Mouse (Mus musculus) MEL (cell line): Measurements from ENCODE around the gene Pcgf2. TPM values are rescaled to one million over a fixed set of nuclear protein-coding genes. Genes with fewer than 3 reads are reported as not detected.

ENCODE experiments used
- DNase-seq: peaks from one replicate; pipeline ENCODE4 v3.0.0; 2011; ENCODE audit warnings: low read depth, low spot score
- H3K27ac ChIP-seq: 2 replicates; pipeline ENCODE4 v1.5.1; 2012; ENCODE audit warnings: low read depth, mild to moderate bottlenecking, control low read depth, low read length, moderate library complexity; ENCODE audit not compliant: control insufficient read depth
- H3K27me3 ChIP-seq, 2 experiments: fragments of 150-350 bp in 1 of 2; sonication (generic) in 1 of 2; 2 replicates each; pipeline ENCODE4 v1.6.1; 2012; ENCODE audit warnings: low read length in 2 of 2, mild to moderate bottlenecking in 2 of 2, improper control_type of control experiment in 1 of 2, moderate library complexity in 1 of 2; ENCODE audit not compliant: insufficient read depth in 2 of 2, control insufficient read depth in 1 of 2
- H3K36me3 ChIP-seq, 2 experiments: 2 replicates each; pipeline ENCODE4 v1.6.1; 2012 to 2014; ENCODE audit warnings: low read length in 2 of 2, improper control_type of control experiment in 1 of 2, inconsistent platforms in 1 of 2, mild to moderate bottlenecking in 1 of 2; ENCODE audit not compliant: insufficient read depth in 2 of 2, control insufficient read depth in 1 of 2
- H3K4me1 ChIP-seq, 2 experiments: fragments of 150-350 bp in 1 of 2; sonication (generic) in 1 of 2; 2 replicates each; pipeline ENCODE4 v1.6.1; 2012; ENCODE audit warnings: low read length in 2 of 2, improper control_type of control experiment in 1 of 2, mild to moderate bottlenecking in 1 of 2; ENCODE audit not compliant: insufficient read depth in 2 of 2, control insufficient read depth in 1 of 2
- H3K4me3 ChIP-seq, 2 experiments: fragments of 150-350 bp in 1 of 2; sonication (generic) in 1 of 2; 2 replicates each; pipeline ENCODE4 v1.5.1; 2012; ENCODE audit warnings: low read depth in 2 of 2, low read length in 2 of 2, mild to moderate bottlenecking in 2 of 2, moderate library complexity in 2 of 2, control low read depth in 1 of 2, improper control_type of control experiment in 1 of 2; ENCODE audit not compliant: control insufficient read depth in 1 of 2, insufficient read depth in 1 of 2
- H3K79me2 ChIP-seq: 2 replicates; pipeline ENCODE4 v1.6.1; 2012; ENCODE audit warnings: mild to moderate bottlenecking, low read length, moderate library complexity; ENCODE audit not compliant: control insufficient read depth, poor library complexity, insufficient read depth
- H3K9ac ChIP-seq: 2 replicates; pipeline ENCODE4 v1.6.1; 2012; ENCODE audit warnings: low read depth, mild to moderate bottlenecking, control low read depth, low read length, moderate library complexity; ENCODE audit not compliant: control insufficient read depth, poor library complexity, severe bottlenecking
- H3K9me3 ChIP-seq: fragments of 150-350 bp; sonication (generic); replicated peaks from 2 replicates; pipeline ENCODE4 v1.6.1; 2012; ENCODE audit warnings: mild to moderate bottlenecking, low read length, improper control_type of control experiment, moderate library complexity; ENCODE audit not compliant: insufficient read depth
- BHLHE40 ChIP-seq: IDR thresholded peaks from 2 replicates; pipeline ENCODE4 v1.6.1; 2012; ENCODE audit warnings: low read depth, mild to moderate bottlenecking, inconsistent platforms, low read length, improper control_type of control experiment, borderline replicate concordance
- CTCF ChIP-seq, 3 experiments: IDR thresholded peaks in 2 of 3; conservative IDR thresholded peaks in 1 of 3; 2 replicates each; pipeline ENCODE4 v1.5.1; 2011 to 2012; ENCODE audit warnings: low read length in 3 of 3, low read depth in 2 of 3, mild to moderate bottlenecking in 2 of 3, improper control_type of control experiment in 1 of 3, inconsistent platforms in 1 of 3, mixed read lengths in 1 of 3, moderate library complexity in 1 of 3; ENCODE audit not compliant: control insufficient read depth in 1 of 3, insufficient read depth in 1 of 3, poor library complexity in 1 of 3, severe bottlenecking in 1 of 3
- ELF1 ChIP-seq: IDR thresholded peaks from 2 replicates; pipeline ENCODE4 v1.6.1; 2014; ENCODE audit warnings: low read depth, mild to moderate bottlenecking, inconsistent platforms, low read length, improper control_type of control experiment, moderate library complexity
- HCFC1 ChIP-seq: IDR thresholded peaks from 2 replicates; pipeline ENCODE4 v1.6.1; 2012; ENCODE audit warnings: low read depth, mild to moderate bottlenecking, inconsistent platforms, low read length, improper control_type of control experiment, moderate library complexity
- MAZ ChIP-seq: IDR thresholded peaks from 2 replicates; pipeline ENCODE4 v1.6.1; 2012; ENCODE audit warnings: low read depth, mild to moderate bottlenecking, inconsistent platforms, low read length, improper control_type of control experiment
- MEF2A ChIP-seq: IDR thresholded peaks from 2 replicates; pipeline ENCODE4 v1.6.1; 2014; ENCODE audit warnings: low read depth, mild to moderate bottlenecking, inconsistent platforms, low read length, improper control_type of control experiment; ENCODE audit not compliant: poor library complexity, insufficient replicate concordance, severe bottlenecking; ENCODE audit errors: extremely low read depth
- MXI1 ChIP-seq: IDR thresholded peaks from 2 replicates; pipeline ENCODE4 v1.6.1; 2011; ENCODE audit warnings: mild to moderate bottlenecking, low read depth, low read length, improper control_type of control experiment
- POLR2A ChIP-seq, 2 experiments: IDR thresholded peaks; 2 replicates each; pipeline ENCODE4 v1.6.1; 2011 to 2012; ENCODE audit warnings: low read length in 2 of 2, mild to moderate bottlenecking in 2 of 2, control low read depth in 1 of 2, improper control_type of control experiment in 1 of 2, low read depth in 1 of 2, moderate library complexity in 1 of 2; ENCODE audit not compliant: control insufficient read depth in 1 of 2, insufficient read depth in 1 of 2, poor library complexity in 1 of 2
- RAD21 ChIP-seq: IDR thresholded peaks from 2 replicates; pipeline ENCODE4 v1.6.1; 2011; ENCODE audit warnings: mild to moderate bottlenecking, low read depth, low read length, improper control_type of control experiment
- SIN3A ChIP-seq: IDR thresholded peaks from 2 replicates; pipeline ENCODE4 v1.6.1; 2012; ENCODE audit warnings: low read length, improper control_type of control experiment, inconsistent platforms
- SMC3 ChIP-seq: IDR thresholded peaks from 2 replicates; pipeline ENCODE4 v1.6.1; 2011; ENCODE audit warnings: low read depth, low read length, improper control_type of control experiment
- TBP ChIP-seq: IDR thresholded peaks from 2 replicates; pipeline ENCODE4 v1.8.0; 2011; ENCODE audit warnings: low read depth, low read length, improper control_type of control experiment
- TCF12 ChIP-seq: IDR thresholded peaks from 2 replicates; pipeline ENCODE4 v1.6.1; 2014; ENCODE audit warnings: low read depth, mild to moderate bottlenecking, inconsistent platforms, low read length, improper control_type of control experiment, moderate library complexity
- UBTF ChIP-seq: IDR thresholded peaks from 2 replicates; pipeline ENCODE4 v1.6.1; 2012; ENCODE audit warnings: low read depth, mild to moderate bottlenecking, inconsistent platforms, low read length, improper control_type of control experiment, moderate library complexity, borderline replicate concordance; ENCODE audit not compliant: insufficient read depth
- polyA plus RNA-seq, 2 experiments: library from polyadenylated mRNA; stranded (reverse) in 1 of 2; unstranded in 1 of 2; fragments of >175 nt in 1 of 2; fragments of >200 nt in 1 of 2; gene quantifications; 2 replicates each; pipeline versions ENCODE4 v1.2.1 to v1.2.4; 2012; ENCODE audit warnings: low replicate concordance in 2 of 2, low read depth in 1 of 2; ENCODE audit not compliant: insufficient read length in 2 of 2, insufficient read depth in 1 of 2, missing spikeins in 1 of 2
- total RNA-seq: library from RNA; depleted of rRNA; stranded (reverse); fragments of 300-350 nt; gene quantifications from 2 replicates; pipeline ENCODE4 v1.2.3, GENCODE M21; 2012

Gene Pcgf2
- total and polyA plus RNA-seq, 3 experiments: 12.3 to 38.7 TPM; not detected in 1

- Histone ChIP-seq H3K27ac (no peak overlapping the region), H3K27me3 (no peaks in the 10 kb centered on the region), H3K9me3 (no peaks in the 10 kb centered on the region), H3K36me3 (0 out of 4 replicates have a peak, but pooled peaks cover 0 to 2% of the 10 kb centered on the region in 2 experiments), H3K9ac (no peak overlapping the region), H3K79me2 (peaks cover 45% of the 10 kb centered on the region), H3K4me1 (peaks cover 0 to 7% of the 10 kb centered on the region in 2 experiments; a peak in 1 of 4 replicates), H3K4me3 (no peak overlapping the region)
- TF ChIP-seq POLR2A (IDR thresholded peaks at IDR 0.05; ENCODE audit: control insufficient read depth in 1 of 2, insufficient read depth in 1 of 2, low read depth in 1 of 2, low read length in 2 of 2, poor library complexity in 1 of 2): no peak
- TF ChIP-seq ELF1: no peak
- no peak for TF ChIP-seq TBP
- TF ChIP-seq HCFC1: no peak
- no peak for TF ChIP-seq MEF2A
- no peak for TF ChIP-seq BHLHE40
- TF ChIP-seq SMC3: no peak
- TF ChIP-seq UBTF: no peak
- no peak for TF ChIP-seq MXI1
- no peak for DNase-seq
These were observed 39.9 kb upstream of the Pcgf2 start for GRCm38 (mm10) chr11:97740190-97740589.

- Histone ChIP-seq H3K27me3 (no peaks in the 10 kb centered on the region), H3K9me3 (no peaks in the 10 kb centered on the region), H3K4me1 (peaks cover 0 to 7% of the 10 kb centered on the region in 2 experiments; a peak in 1 of 4 replicates), H3K9ac (no peak overlapping the region), H3K4me3 (no peak overlapping the region)
- TF ChIP-seq SMC3 (peak; percentile 44), MAZ (no peak), RAD21 (peak; percentile 53), CTCF (IDR thresholded peaks at IDR 0.05 in 2 of 3, conservative IDR thresholded peaks at IDR 0.05 in 1 of 3; ENCODE audit: control insufficient read depth in 1 of 3, insufficient read depth in 1 of 3, low read depth in 2 of 3, low read length in 3 of 3, poor library complexity in 1 of 3, severe bottlenecking in 1 of 3) (peak; percentile 44 to 68 (median 55))
- TF ChIP-seq, all 39 proteins: peak for 3
- H3K36me3 ChIP-seq: 0 out of 4 replicates have a peak, but pooled peaks cover 0 to 2% of the 10 kb centered on the region in 2 experiments
- peak; percentile 86 for DNase-seq
- H3K27ac ChIP-seq: no peak overlapping the region
- H3K79me2 ChIP-seq: peaks cover 44% of the 10 kb centered on the region
These were observed 38.9 kb upstream of the Pcgf2 start for GRCm38 (mm10) chr11:97739155-97739554.

- Histone ChIP-seq H3K9me3 (no peaks in the 10 kb centered on the region), H3K4me1 (peaks cover 0 to 7% of the 10 kb centered on the region in 2 experiments; a peak in 1 of 4 replicates), H3K9ac (no peak overlapping the region), H3K4me3 (no peak overlapping the region), H3K27me3 (no peaks in the 10 kb centered on the region), H3K79me2 (peaks cover 40% of the 10 kb centered on the region), H3K36me3 (0 out of 4 replicates have a peak, but pooled peaks cover 0 to 2% of the 10 kb centered on the region in 2 experiments), H3K27ac (no peak overlapping the region)
- TF ChIP-seq MEF2A (no peak), CTCF (IDR thresholded peaks at IDR 0.05 in 2 of 3, conservative IDR thresholded peaks at IDR 0.05 in 1 of 3; ENCODE audit: control insufficient read depth in 1 of 3, insufficient read depth in 1 of 3, low read depth in 2 of 3, low read length in 3 of 3, poor library complexity in 1 of 3, severe bottlenecking in 1 of 3) (peak; percentile 67 to 81 (median 80)), RAD21 (peak; percentile 19), TCF12 (no peak), SIN3A (peak; percentile 32; the same call in 1 of the 2 replicates), HCFC1 (0 out of 2 replicates have a peak, but pooled peaks have one; percentile 22), SMC3 (peak; percentile 41)
- DNase-seq: peak; percentile 82
These were observed 38.4 kb upstream of the Pcgf2 start for GRCm38 (mm10) chr11:97738703-97739102.
